Mouse (Mus musculus): ENCODE results near the gene Cldn7. TPM values are rescaled to one million over a fixed set of nuclear protein-coding genes. Genes with fewer than 3 reads are reported as not detected.
A peak's percentile ranks its signal among the peaks of the same experiment; 100 is the strongest.

Cldn7 gene
- polyA plus RNA-seq, 1 experiment from 2014 or later, result 2.4 TPM

DNA sequence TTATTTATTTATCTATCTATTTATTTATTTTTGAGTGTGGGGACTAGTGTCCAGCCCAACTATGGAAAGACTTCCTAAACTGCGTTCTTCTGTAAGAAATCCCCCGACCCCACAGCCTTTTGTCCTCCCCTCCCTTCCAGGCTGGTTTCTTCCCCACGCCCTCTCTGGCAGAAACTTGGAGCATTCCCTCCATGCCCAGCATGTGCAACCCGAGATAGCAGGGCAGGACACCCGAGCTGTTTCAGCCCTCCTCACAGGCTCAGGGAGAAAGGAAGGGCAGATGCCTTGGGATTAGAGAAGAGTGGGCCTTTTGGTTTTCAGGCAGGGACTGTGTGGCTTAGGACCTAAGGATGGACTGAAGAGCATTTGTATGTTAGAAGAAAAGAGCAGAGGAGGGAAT, 18.3 kb downstream of the Cldn7 start:
- peak overlapping the region; percentile 4 for H3K9ac ChIP-seq (ENCODE audit: low read depth, low read length)

DNA sequence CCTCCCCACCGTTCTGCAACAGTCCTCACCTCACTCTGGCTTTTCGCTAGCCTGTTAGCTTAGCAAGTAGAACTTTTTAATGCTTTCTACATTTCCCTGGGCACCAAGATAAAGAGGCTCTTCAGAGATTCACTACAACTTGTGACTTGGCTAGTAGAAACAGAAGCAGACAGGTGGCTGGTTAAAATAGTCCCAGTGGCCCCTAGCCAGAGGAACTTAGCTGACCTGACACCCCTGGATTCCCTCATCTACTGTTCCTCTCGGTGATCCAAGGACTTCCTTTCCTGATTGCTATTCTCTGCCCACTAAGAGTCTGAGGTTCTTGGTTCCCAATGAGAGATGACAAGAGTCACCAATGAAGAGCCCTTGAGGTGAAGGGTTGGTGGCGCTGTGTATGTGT, 18.8 kb downstream of the Cldn7 start:
- WGBS (ENCODE audit: insufficient replicate concordance), result 78% methylated on average over 4 of the region's 4 CpGs
- H3K4me2 ChIP-seq, result peak overlapping the region; percentile 97
- no peaks in the 10 kb centered on the region for H3K9me3 ChIP-seq (replicated peaks; ENCODE audit: control insufficient read depth, low read length)
- peak overlapping the region; percentile 4 for H3K9ac ChIP-seq (ENCODE audit: low read depth, low read length)
- H3K27ac ChIP-seq (ENCODE audit: low read depth, low read length), result peak overlapping the region; percentile 52; the same call in 1 of the 2 replicates
- H3K36me3 ChIP-seq (ENCODE audit: control insufficient read depth, insufficient read depth, low read length), result peaks cover 24% of the 10 kb centered on the region
- ATAC-seq (replicated peaks; ENCODE audit: insufficient number of reproducible peaks, low FRiP score, low TSS enrichment), result no peak
- peak overlapping the region; percentile 100; the same call in 1 of the 2 replicates for H3K4me3 ChIP-seq (ENCODE audit: low read depth, low read length)
- no peaks in the 10 kb centered on the region for H3K27me3 ChIP-seq (ENCODE audit: control insufficient read depth, insufficient read depth, low read length)
- H3K4me1 ChIP-seq (ENCODE audit: control insufficient read depth, insufficient read depth, low read length), result peaks cover 20% of the 10 kb centered on the region

More for the DNA sequence above, 18.3 kb downstream of the Cldn7 start:
- no peaks in the 10 kb centered on the region for H3K9me3 ChIP-seq (replicated peaks; ENCODE audit: control insufficient read depth, low read length)
- H3K27ac ChIP-seq (ENCODE audit: low read depth, low read length), result peak overlapping the region; percentile 52; the same call in 1 of the 2 replicates
- peaks cover 19% of the 10 kb centered on the region for H3K36me3 ChIP-seq (ENCODE audit: control insufficient read depth, insufficient read depth, low read length)
- WGBS (ENCODE audit: insufficient replicate concordance), result 27% methylated on average over 5 of the region's 5 CpGs
- H3K4me2 ChIP-seq, result peak overlapping the region; percentile 97
- peaks cover 20% of the 10 kb centered on the region for H3K4me1 ChIP-seq (ENCODE audit: control insufficient read depth, insufficient read depth, low read length)
- H3K27me3 ChIP-seq (ENCODE audit: control insufficient read depth, insufficient read depth, low read length), result no peaks in the 10 kb centered on the region
- peak overlapping the region; percentile 100 for H3K4me3 ChIP-seq (ENCODE audit: low read depth, low read length)
- ATAC-seq (replicated peaks; ENCODE audit: insufficient number of reproducible peaks, low FRiP score, low TSS enrichment), result no peak

DNA sequence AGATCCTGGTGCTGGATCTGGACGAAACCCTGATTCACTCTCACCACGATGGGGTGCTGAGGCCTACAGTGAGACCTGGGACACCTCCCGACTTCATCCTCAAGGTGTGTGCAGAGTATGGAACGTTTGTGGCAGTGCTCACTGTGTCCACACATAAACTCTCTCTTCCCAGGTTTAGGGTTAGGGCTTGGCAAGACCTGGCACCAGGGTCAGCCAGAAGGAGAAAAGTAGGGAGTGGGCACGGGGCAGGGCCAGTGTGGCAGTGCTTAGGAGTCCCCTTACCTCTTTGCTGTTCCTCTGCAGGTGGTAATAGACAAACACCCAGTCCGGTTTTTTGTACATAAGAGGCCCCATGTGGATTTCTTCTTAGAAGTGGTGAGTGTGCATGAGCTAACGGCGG, 19.9 kb downstream of the Cldn7 start:
- Histone ChIP-seq H3K36me3 (ENCODE audit: control insufficient read depth, insufficient read depth, low read length) (peaks cover 24% of the 10 kb centered on the region), H3K27me3 (ENCODE audit: control insufficient read depth, insufficient read depth, low read length) (no peaks in the 10 kb centered on the region), H3K9me3 (replicated peaks; ENCODE audit: control insufficient read depth, low read length) (no peaks in the 10 kb centered on the region), H3K4me2 (no peak overlapping the region), H3K9ac (ENCODE audit: low read depth, low read length) (no peak overlapping the region), H3K4me1 (ENCODE audit: control insufficient read depth, insufficient read depth, low read length) (peaks cover 18% of the 10 kb centered on the region), H3K4me3 (ENCODE audit: low read depth, low read length) (no peak overlapping the region), H3K27ac (ENCODE audit: low read depth, low read length) (no peak overlapping the region)
- 93% methylated on average over 8 of the region's 8 CpGs for WGBS (ENCODE audit: insufficient replicate concordance)
- ATAC-seq (replicated peaks; ENCODE audit: insufficient number of reproducible peaks, low FRiP score, low TSS enrichment), result no peak

DNA sequence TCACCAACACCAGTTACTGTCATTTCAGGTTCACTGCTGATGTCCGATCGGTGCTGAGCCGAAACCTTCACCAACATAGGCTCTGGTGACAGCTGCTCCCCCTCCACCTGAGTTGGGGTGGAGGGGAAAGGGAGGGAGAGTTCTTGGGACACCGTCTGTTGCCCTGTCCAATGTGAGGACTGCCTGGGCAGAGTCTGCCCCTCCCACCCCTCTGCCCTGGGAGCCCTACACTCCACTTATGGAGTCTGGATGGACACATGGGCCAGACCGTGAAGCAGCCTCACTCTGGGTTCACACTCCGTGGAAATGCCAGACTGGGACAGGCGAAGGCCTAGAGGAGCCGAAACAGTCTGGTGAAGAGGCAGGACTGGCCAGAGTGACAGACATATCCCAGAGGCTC, 25.4 kb downstream of the Cldn7 start:
- Histone ChIP-seq H3K4me2 (no peak overlapping the region), H3K36me3 (ENCODE audit: control insufficient read depth, insufficient read depth, low read length) (peaks cover 26% of the 10 kb centered on the region)

DNA sequence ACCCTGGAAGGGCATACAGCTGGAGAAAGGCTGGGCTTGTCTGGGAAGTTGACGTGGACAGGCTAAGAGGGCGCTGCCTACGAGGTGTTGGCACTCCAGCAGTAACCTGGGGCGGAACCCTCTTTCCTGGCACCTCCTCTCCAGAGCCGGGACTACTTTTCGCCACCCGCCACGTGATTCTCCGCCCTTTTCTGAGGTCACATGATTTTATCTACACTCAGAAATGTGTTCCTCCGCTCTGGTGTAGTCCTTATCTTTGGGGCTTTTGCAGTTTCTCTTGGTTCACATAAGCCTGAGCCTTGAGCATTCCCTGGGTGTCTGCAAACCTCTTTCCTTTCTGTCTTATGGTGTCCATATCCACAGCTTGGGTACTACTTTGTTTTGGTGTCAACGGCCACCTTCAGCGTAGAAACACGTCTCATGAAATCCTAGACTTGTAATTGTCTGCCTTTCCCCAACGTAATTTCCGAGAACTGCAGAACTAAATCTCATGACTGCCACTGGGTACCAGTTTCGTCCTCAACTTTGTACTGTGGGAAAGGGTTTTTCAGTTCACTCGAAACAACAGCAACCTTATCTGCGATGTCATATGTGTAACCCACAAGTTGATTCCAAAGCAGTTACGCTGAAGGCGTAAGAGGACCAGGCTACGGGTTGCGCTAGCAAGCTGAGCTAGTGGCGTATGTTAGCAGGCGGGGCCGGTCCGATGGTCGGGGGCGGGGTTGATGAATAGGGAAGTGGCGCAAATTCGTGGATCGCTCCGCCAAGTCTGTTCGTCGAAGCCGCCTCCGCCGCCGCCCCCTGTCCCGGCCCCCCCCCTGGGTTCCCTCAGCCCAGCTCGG, 26.5 kb downstream of the Cldn7 start, which contains the start of gene Gabarap:
Gene Gabarap (plus strand): TSS at position 294 of the 842 bp plus-strand sequence.
- Histone ChIP-seq H3K36me3 (ENCODE audit: control insufficient read depth, insufficient read depth, low read length) (peaks cover 20% of the 10 kb centered on the region), H3K27me3 (ENCODE audit: control insufficient read depth, insufficient read depth, low read length) (no peaks in the 10 kb centered on the region), H3K4me2 (peak within 1 kb of the TSS; percentile 84), H3K27ac (ENCODE audit: low read depth, low read length) (peak within 1 kb of the TSS; percentile 94), H3K9me3 (replicated peaks; ENCODE audit: control insufficient read depth, low read length) (no peaks in the 10 kb centered on the region), H3K9ac (ENCODE audit: low read depth, low read length) (peak within 1 kb of the TSS; percentile 92), H3K4me3 (ENCODE audit: low read depth, low read length) (peak within 1 kb of the TSS; percentile 87), H3K4me1 (ENCODE audit: control insufficient read depth, insufficient read depth, low read length) (peaks cover 8% of the 10 kb centered on the region; the same call in 1 of the 2 replicates)
- under 1% methylated on average over 40 of the region's 40 CpGs for WGBS (ENCODE audit: insufficient replicate concordance)
- peak; percentile 71 for ATAC-seq (replicated peaks; ENCODE audit: insufficient number of reproducible peaks, low FRiP score, low TSS enrichment)

More for the DNA sequence above, 25.4 kb downstream of the Cldn7 start:
- WGBS (ENCODE audit: insufficient replicate concordance), result 83% methylated on average over 8 of the region's 8 CpGs
- Histone ChIP-seq H3K27me3 (ENCODE audit: control insufficient read depth, insufficient read depth, low read length) (no peaks in the 10 kb centered on the region), H3K4me1 (ENCODE audit: control insufficient read depth, insufficient read depth, low read length) (peaks cover 8% of the 10 kb centered on the region; the same call in 1 of the 2 replicates), H3K9ac (ENCODE audit: low read depth, low read length) (no peak overlapping the region; the same call in 1 of the 2 replicates), H3K4me3 (ENCODE audit: low read depth, low read length) (no peak overlapping the region), H3K27ac (ENCODE audit: low read depth, low read length) (peak overlapping the region; percentile 94), H3K9me3 (replicated peaks; ENCODE audit: control insufficient read depth, low read length) (no peaks in the 10 kb centered on the region)
- no peak for ATAC-seq (replicated peaks; ENCODE audit: insufficient number of reproducible peaks, low FRiP score, low TSS enrichment)

DNA sequence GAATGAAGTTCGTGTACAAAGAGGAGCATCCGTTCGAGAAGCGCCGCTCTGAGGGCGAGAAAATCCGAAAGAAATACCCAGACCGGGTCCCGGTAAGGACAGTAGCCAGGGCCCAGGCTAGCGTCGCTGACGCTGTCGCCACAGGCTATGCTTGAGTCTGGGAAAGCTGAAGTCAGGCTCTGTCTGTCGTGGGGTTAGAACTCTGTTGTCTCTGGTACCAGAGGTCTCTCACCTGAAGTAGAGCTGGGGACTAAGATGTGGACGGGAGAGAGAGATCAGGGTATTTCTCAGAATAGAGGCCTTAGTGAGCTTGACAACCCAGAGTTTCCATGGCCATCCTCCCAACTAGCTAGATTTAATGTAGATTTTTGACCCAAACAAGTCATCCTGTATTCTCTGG, 27.1 kb downstream of the Cldn7 start:
- H3K27ac ChIP-seq (ENCODE audit: low read depth, low read length), result peak overlapping the region; percentile 94
- H3K4me2 ChIP-seq, result peak overlapping the region; percentile 84
- peak overlapping the region; percentile 92 for H3K9ac ChIP-seq (ENCODE audit: low read depth, low read length)
- peak overlapping the region; percentile 87 for H3K4me3 ChIP-seq (ENCODE audit: low read depth, low read length)
- under 1% methylated on average over 15 of the region's 15 CpGs for WGBS (ENCODE audit: insufficient replicate concordance)
- peaks cover 16% of the 10 kb centered on the region for H3K36me3 ChIP-seq (ENCODE audit: control insufficient read depth, insufficient read depth, low read length)
- no peaks in the 10 kb centered on the region for H3K27me3 ChIP-seq (ENCODE audit: control insufficient read depth, insufficient read depth, low read length)
- H3K9me3 ChIP-seq (replicated peaks; ENCODE audit: control insufficient read depth, low read length), result no peaks in the 10 kb centered on the region
- no peak for ATAC-seq (replicated peaks; ENCODE audit: insufficient number of reproducible peaks, low FRiP score, low TSS enrichment)
- H3K4me1 ChIP-seq (ENCODE audit: control insufficient read depth, insufficient read depth, low read length), result peaks cover 8% of the 10 kb centered on the region; the same call in 1 of the 2 replicates

DNA sequence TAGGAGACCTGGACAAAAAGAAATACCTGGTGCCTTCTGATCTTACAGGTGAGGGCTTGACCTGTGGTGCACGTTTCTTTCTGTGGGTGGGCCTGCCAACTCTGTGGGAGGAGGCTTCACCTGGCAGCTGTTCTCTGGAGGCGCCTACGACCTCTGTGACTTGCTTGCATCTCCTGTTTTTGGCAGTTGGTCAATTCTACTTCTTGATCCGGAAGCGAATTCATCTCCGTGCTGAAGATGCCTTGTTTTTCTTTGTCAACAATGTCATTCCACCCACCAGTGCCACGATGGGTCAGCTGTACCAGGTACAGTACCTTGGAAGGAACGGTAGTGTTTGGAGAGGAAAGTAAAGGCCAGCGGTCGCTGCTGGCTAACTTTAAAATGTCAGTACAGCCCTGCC, 27.8 kb downstream of the Cldn7 start:
- peak overlapping the region; percentile 84 for H3K4me2 ChIP-seq
- H3K9me3 ChIP-seq (replicated peaks; ENCODE audit: control insufficient read depth, low read length), result no peaks in the 10 kb centered on the region
- 87% methylated on average over 10 of the region's 10 CpGs for WGBS (ENCODE audit: insufficient replicate concordance)
- no peak overlapping the region for H3K27ac ChIP-seq (ENCODE audit: low read depth, low read length)
- peak overlapping the region; percentile 92 for H3K9ac ChIP-seq (ENCODE audit: low read depth, low read length)
- peaks cover 16% of the 10 kb centered on the region for H3K36me3 ChIP-seq (ENCODE audit: control insufficient read depth, insufficient read depth, low read length)
- ATAC-seq (replicated peaks; ENCODE audit: insufficient number of reproducible peaks, low FRiP score, low TSS enrichment), result no peak
- no peaks in the 10 kb centered on the region for H3K27me3 ChIP-seq (ENCODE audit: control insufficient read depth, insufficient read depth, low read length)
- peaks cover 9% of the 10 kb centered on the region for H3K4me1 ChIP-seq (ENCODE audit: control insufficient read depth, insufficient read depth, low read length)
- H3K4me3 ChIP-seq (ENCODE audit: low read depth, low read length), result peak overlapping the region; percentile 87

DNA sequence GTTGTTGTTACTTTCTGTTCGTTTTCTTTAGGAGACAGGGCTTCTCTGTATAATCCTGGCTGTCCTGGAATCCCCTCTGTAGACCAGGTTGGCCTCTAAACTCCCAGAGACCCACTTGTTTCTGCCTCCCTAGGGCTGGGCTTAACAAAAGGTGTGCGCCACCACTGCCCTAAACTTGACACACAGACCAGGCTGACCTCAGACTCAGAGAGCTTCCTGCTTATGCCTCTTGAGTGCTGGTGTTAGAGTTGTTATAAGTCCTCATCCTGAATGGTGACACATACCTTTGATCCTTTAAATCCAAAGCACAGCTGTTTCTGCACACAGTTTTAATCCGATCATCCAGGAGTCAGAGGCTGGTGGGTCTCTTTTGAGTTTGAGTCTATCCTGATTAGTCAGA, 28.4 kb downstream of the Cldn7 start:
- H3K9me3 ChIP-seq (replicated peaks; ENCODE audit: control insufficient read depth, low read length), result no peaks in the 10 kb centered on the region
- no peak overlapping the region for H3K27ac ChIP-seq (ENCODE audit: low read depth, low read length)
- WGBS (ENCODE audit: insufficient replicate concordance), result 86% methylated on average over 3 of the region's 3 CpGs
- peak overlapping the region; percentile 84 for H3K4me2 ChIP-seq
- peak overlapping the region; percentile 87 for H3K4me3 ChIP-seq (ENCODE audit: low read depth, low read length)
- peak overlapping the region; percentile 92; the same call in 1 of the 2 replicates for H3K9ac ChIP-seq (ENCODE audit: low read depth, low read length)
- no peaks in the 10 kb centered on the region for H3K27me3 ChIP-seq (ENCODE audit: control insufficient read depth, insufficient read depth, low read length)
- peaks cover 13% of the 10 kb centered on the region for H3K4me1 ChIP-seq (ENCODE audit: control insufficient read depth, insufficient read depth, low read length)
- H3K36me3 ChIP-seq (ENCODE audit: control insufficient read depth, insufficient read depth, low read length), result peaks cover 18% of the 10 kb centered on the region
- ATAC-seq (replicated peaks; ENCODE audit: insufficient number of reproducible peaks, low FRiP score, low TSS enrichment), result no peak

Data from heart, embryonic 11.5 days (tissue).